Mouse (Mus musculus) heart, postnatal 0 days (tissue): Measurements from ENCODE around the gene Vmn2r73. TPM values are rescaled to one million over a fixed set of nuclear protein-coding genes. Genes with fewer than 3 reads are reported as not detected.
"Not testable (repeated sequence)": the region's sequence is repeated elsewhere in the genome, so short reads cannot be mapped to it uniquely, and the experiment has no call there.

ENCODE experiments used
- ATAC-seq: fragments of 200-750 bp; cut with Nextera tagmentation; 2 replicates; pipeline ENCODE4 v1.8.0; 2017; ENCODE audit warnings: low read depth, moderate number of reproducible peaks, moderate library complexity; ENCODE audit not compliant: insufficient read depth
- DNase-seq: peaks from one replicate; pipeline ENCODE4 v3.0.0-alpha.2; 2016; ENCODE audit warnings: low spot score
- H3K27ac ChIP-seq: fragments of 300-500 bp; sonication (generic); 2 replicates; pipeline ENCODE4 v1.5.1; 2014; ENCODE audit warnings: low read depth, mild to moderate bottlenecking
- H3K27me3 ChIP-seq: fragments of 300-500 bp; sonication (generic); 2 replicates; pipeline ENCODE4 v1.6.1; 2014; ENCODE audit warnings: low read length, mixed read lengths; ENCODE audit not compliant: control insufficient read depth, insufficient read depth
- H3K36me3 ChIP-seq: fragments of 300-500 bp; sonication (generic); replicated peaks from 2 replicates; pipeline ENCODE4 v1.6.1; 2014; ENCODE audit warnings: low read length, mixed read lengths; ENCODE audit not compliant: control insufficient read depth, insufficient read depth
- H3K4me1 ChIP-seq: fragments of 300-500 bp; sonication (generic); 2 replicates; pipeline ENCODE4 v1.6.1; 2014; ENCODE audit warnings: antibody characterized with exemption; ENCODE audit not compliant: control insufficient read depth, insufficient read depth
- H3K4me2 ChIP-seq: fragments of 300-500 bp; sonication (generic); 2 replicates; pipeline ENCODE4 v1.6.1; 2014; ENCODE audit warnings: low read depth, mild to moderate bottlenecking, low read length, moderate library complexity
- H3K4me3 ChIP-seq: fragments of 300-500 bp; sonication (generic); 2 replicates; pipeline ENCODE4 v1.5.1; 2014; ENCODE audit warnings: low read depth, low read length
- H3K9ac ChIP-seq: fragments of 300-500 bp; sonication (generic); replicated peaks from 2 replicates; pipeline ENCODE4 v1.6.1; 2014; ENCODE audit warnings: low read depth, low read length, mixed read lengths
- H3K9me3 ChIP-seq: fragments of 300-500 bp; sonication (generic); replicated peaks from 2 replicates; pipeline ENCODE4 v1.6.1; 2016; ENCODE audit warnings: low read length; ENCODE audit not compliant: control insufficient read depth
- CTCF ChIP-seq: IDR thresholded peaks from 2 replicates; pipeline ENCODE4 v1.5.1; 2016; ENCODE audit warnings: antibody characterized with exemption, control low read depth, low read depth
- EP300 ChIP-seq: IDR thresholded peaks from 2 replicates; pipeline ENCODE4 v1.6.1; 2016; ENCODE audit warnings: antibody characterized with exemption, low read depth
- WGBS: fragments of 180-500 bp; shearing (Covaris S2); extraction: QIAGEN DNeasy Blood & Tissue Kit; methylation state at CpG from one replicate; pipeline ENCODE4 v1.1.7; 2014; 5-methylcytosine and 5-hydroxymethylcytosine counted together
- polyA plus RNA-seq: library from polyadenylated mRNA; unstranded; fragments of >200 nt; fragmentation: Nextera tagmentation; extraction: Ambion mirVana; gene quantifications from 2 replicates; pipeline ENCODE4 v1.2.1, GENCODE M21; 2015
- total RNA-seq: library from RNA; depleted of rRNA; stranded (reverse); fragments of >200 nt; gene quantifications from 2 replicates; pipeline ENCODE4 v1.2.3, GENCODE M21; 2014; ENCODE audit warnings: low replicate concordance; rRNA removed

Gene Vmn2r73
- not detected in 2 replicates for total RNA-seq
- polyA plus RNA-seq = not detected in 2 replicates

GRCm38 (mm10) chr7:85876166-85876565 lies at the start of gene Vmn2r73:
Vmn2r73 (minus strand) TSS chr7:85876266.
- H3K4me2 ChIP-seq = no peak within 1 kb of the TSS
- no peaks in the 10 kb centered on the region for H3K4me1 ChIP-seq
- DNase-seq (no peak), ATAC-seq (no peak)
- no peaks in the 10 kb centered on the region for H3K36me3 ChIP-seq
- WGBS = 59% methylated on average over 1 of the region's 1 CpGs
- H3K9ac ChIP-seq = no peak within 1 kb of the TSS
- no peaks in the 10 kb centered on the region for H3K9me3 ChIP-seq
- no peaks in the 10 kb centered on the region for H3K27me3 ChIP-seq
- H3K4me3 ChIP-seq = no peak within 1 kb of the TSS
- no peak within 1 kb of the TSS for H3K27ac ChIP-seq
- TF ChIP-seq EP300 = no peak
- no peak for TF ChIP-seq CTCF

GRCm38 (mm10) chr7:85840090-85840948 lies 35.7 kb downstream of the Vmn2r73 start:
- peaks cover under 1% of the 10 kb centered on the region; the same call in 1 of the 2 replicates for H3K9me3 ChIP-seq
- no peak for TF ChIP-seq EP300
- no peak for TF ChIP-seq CTCF
- ATAC-seq (no peak), DNase-seq (no peak)
- H3K4me1 ChIP-seq = no peaks in the 10 kb centered on the region
- H3K36me3 ChIP-seq = no peaks in the 10 kb centered on the region
- H3K9ac ChIP-seq = no peak overlapping the region
- no peak overlapping the region for H3K27ac ChIP-seq
- H3K27me3 ChIP-seq = no peaks in the 10 kb centered on the region
- 18% methylated on average over 2 of the region's 2 CpGs for WGBS
- H3K4me2 ChIP-seq = no peak overlapping the region
- H3K4me3 ChIP-seq = no peak overlapping the region

GRCm38 (mm10) chr7:85818092-85818491 lies 58.0 kb downstream of the Vmn2r73 start:
- not testable (repeated sequence) for H3K27ac ChIP-seq, H3K9ac ChIP-seq, ATAC-seq, H3K4me3 ChIP-seq, H3K9me3 ChIP-seq, H3K4me2 ChIP-seq, H3K4me1 ChIP-seq, DNase-seq, H3K27me3 ChIP-seq, H3K36me3 ChIP-seq
- TF ChIP-seq CTCF = peak; percentile 13; the same call in 1 of the 2 replicates
- 11% methylated on average over 6 of the region's 6 CpGs for WGBS

Other genes starting within 250 kb of the Vmn2r73 start
- not detected in 2 replicates for gene Vmn2r72, start 121.2 kb downstream of the Vmn2r73 start, total RNA-seq
- gene Vmn2r72, start 121.2 kb downstream of the Vmn2r73 start, polyA plus RNA-seq = not detected in 2 replicates
- not detected in 2 replicates for gene Vmn2r74, start 85.4 kb upstream of the Vmn2r73 start, total RNA-seq
- gene Vmn2r74, start 85.4 kb upstream of the Vmn2r73 start, polyA plus RNA-seq = not detected in 2 replicates